Mouse (Mus musculus) brain, embryonic 14.5 days (tissue): ENCODE measurements around the gene C1qtnf9. TPM values are rescaled to one million over a fixed set of nuclear protein-coding genes. Genes with fewer than 3 reads are reported as not detected.

Experiments used
- DNase-seq: peaks from one replicate; pipeline ENCODE4 v3.0.0-alpha.2; 2011; ENCODE audit warnings: low read depth
- CTCF ChIP-seq: fragments of 200-500 bp; IDR thresholded peaks from 2 replicates; pipeline ENCODE4 v1.5.1; 2012; ENCODE audit warnings: inconsistent platforms, mild to moderate bottlenecking, moderate library complexity, borderline replicate concordance; ENCODE audit not compliant: insufficient read depth, insufficient read length; ENCODE audit errors: extremely low read depth
- POLR2A ChIP-seq: fragments of 200-500 bp; IDR thresholded peaks from 2 replicates; pipeline ENCODE4 v1.6.1; 2012; ENCODE audit warnings: mild to moderate bottlenecking, inconsistent platforms, borderline replicate concordance; ENCODE audit not compliant: poor library complexity, insufficient read depth, insufficient read length, severe bottlenecking; ENCODE audit errors: extremely low read depth
- polyA plus RNA-seq: library from polyadenylated mRNA; depleted of rRNA; stranded (reverse); fragments of >200 nt; gene quantifications from 2 replicates; pipeline ENCODE4 v1.2.3, GENCODE M21; 2012; rRNA removed

C1qtnf9 gene
- 0.33 and 0.42 TPM in 2 replicates for polyA plus RNA-seq

DNA sequence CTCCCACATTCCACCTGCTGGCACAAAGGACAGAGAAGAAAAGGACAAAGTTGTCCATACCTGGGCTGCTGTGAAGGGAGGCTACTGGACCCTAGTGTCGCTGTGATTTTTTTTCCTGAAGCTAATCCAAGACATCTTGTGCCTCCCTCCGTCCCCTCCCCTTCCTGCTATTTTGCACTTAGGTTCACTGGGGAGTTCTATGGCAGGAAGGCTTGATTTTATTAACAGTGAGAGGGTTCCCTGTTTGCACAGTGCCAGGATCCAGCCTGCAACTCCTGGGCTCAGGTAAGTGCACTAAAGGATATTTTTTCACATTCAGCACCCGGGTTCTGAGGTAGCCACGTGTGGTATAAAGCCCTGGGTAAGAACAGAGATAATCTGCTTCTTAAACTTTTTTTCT is at the start of gene C1qtnf9:
Gene C1qtnf9, plus strand, starts transcription at position 251 of the 400 bp plus-strand sequence.
- no peak for DNase-seq
- TF ChIP-seq POLR2A (no peak), CTCF (no peak)

- TF ChIP-seq CTCF = no peak
- TF ChIP-seq POLR2A = no peak
- DNase-seq = no peak
Measured at GRCm38 (mm10) chr14:60721304-60721703, 46.6 kb upstream of the C1qtnf9 start.

- no peak for TF ChIP-seq CTCF
- no peak for DNase-seq
Measured at GRCm38 (mm10) chr14:60721938-60722337, 46.0 kb upstream of the C1qtnf9 start.

GRCm38 (mm10) chr14:60726091-60726490 is 41.8 kb upstream of the C1qtnf9 start:
- peak; percentile 51 for DNase-seq
- TF ChIP-seq POLR2A (no peak), CTCF (no peak)

DNA sequence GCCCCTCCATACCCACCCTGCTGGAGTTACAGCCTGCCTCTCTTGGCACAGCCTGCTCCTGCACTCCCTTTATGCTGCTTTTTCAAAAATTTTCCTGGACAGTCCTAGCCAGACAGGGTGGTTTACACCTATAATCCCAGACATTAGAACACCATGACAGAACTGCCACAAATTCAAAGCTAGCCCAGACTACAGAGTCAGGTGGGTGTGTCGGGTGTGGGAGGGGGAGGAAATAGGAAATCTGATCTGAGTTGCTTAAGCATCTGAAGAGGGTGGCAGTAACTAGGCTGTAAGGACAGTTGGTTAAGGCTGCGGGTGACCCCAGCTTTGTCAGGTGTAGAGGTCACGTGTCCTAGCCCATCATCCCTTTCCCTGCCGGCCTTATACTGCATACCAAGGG is 40.8 kb upstream of the C1qtnf9 start:
- no peak for TF ChIP-seq CTCF
- no peak for TF ChIP-seq POLR2A
- DNase-seq = no peak

- no peak for DNase-seq
- no peak for TF ChIP-seq POLR2A
- no peak for TF ChIP-seq CTCF
Measured at GRCm38 (mm10) chr14:60732081-60732480, 35.9 kb upstream of the C1qtnf9 start.

GRCm38 (mm10) chr14:60732787-60733186 is 35.1 kb upstream of the C1qtnf9 start:
- TF ChIP-seq POLR2A = no peak
- no peak for TF ChIP-seq CTCF
- DNase-seq = peak; percentile 41

- TF ChIP-seq POLR2A (no peak), CTCF (no peak)
- DNase-seq = peak; percentile 65
Measured at GRCm38 (mm10) chr14:60733706-60734105, 34.2 kb upstream of the C1qtnf9 start.

DNA sequence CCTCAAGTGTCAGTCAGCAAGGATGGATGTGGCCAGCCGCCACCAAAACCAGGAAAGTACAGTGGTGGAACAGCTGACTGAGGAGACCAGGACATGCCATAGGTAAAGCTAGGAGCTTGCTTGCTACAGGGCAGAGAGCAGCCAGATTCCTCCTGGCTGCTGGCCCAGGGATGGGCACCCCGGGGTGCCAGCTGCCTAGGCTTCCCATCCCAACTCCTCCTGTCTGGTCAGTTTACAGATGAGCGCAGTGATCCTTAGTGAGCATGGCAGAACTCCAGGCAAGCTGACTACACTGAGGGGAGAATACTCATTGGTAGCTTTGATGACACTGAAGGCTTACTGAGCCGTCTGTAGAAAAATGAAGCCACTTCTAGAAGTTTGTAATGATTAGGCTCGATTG is 32.7 kb upstream of the C1qtnf9 start:
- DNase-seq = no peak
- no peak for TF ChIP-seq CTCF
- no peak for TF ChIP-seq POLR2A

- no peak for DNase-seq
- TF ChIP-seq CTCF (no peak), POLR2A (no peak)
Measured at GRCm38 (mm10) chr14:60735848-60736547, 31.9 kb upstream of the C1qtnf9 start.

DNA sequence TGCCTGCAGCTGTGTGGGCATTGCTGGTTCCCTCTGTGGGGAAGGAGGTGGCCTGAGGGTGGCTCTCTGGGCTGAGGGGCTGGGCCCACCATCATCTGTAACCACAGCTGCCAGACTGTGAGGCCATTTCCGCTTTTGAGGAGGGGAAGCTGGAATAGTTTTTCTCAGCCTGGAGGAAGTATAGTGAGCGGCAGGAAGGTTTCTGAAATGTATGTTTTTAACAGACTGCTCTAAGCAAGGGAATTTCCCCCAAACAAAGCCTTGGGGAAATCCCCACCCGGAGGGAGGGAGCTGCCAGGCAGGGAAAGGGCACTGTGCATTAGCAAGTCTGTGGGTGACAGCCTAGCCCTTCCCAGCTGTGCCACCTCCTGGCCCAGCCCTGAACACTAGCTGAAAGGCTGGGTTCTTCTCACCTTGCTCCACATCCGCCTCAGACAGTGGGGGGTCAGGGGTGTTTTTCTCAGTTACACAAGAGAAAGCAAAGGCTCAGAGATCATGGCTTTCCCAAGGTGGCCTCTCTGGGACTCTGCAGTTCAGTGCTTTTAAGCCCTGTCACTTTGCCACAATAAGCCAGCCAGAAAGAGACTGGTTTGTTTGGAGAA is 31.2 kb upstream of the C1qtnf9 start:
- DNase-seq = peak; percentile 59
- TF ChIP-seq CTCF = no peak
- TF ChIP-seq POLR2A = no peak

- no peak for DNase-seq
- TF ChIP-seq CTCF = no peak
- no peak for TF ChIP-seq POLR2A
Measured at GRCm38 (mm10) chr14:60737202-60737611, 30.7 kb upstream of the C1qtnf9 start.

- no peak for DNase-seq
- TF ChIP-seq CTCF (no peak), POLR2A (no peak)
Measured at GRCm38 (mm10) chr14:60738434-60738938, 29.4 kb upstream of the C1qtnf9 start.

DNA sequence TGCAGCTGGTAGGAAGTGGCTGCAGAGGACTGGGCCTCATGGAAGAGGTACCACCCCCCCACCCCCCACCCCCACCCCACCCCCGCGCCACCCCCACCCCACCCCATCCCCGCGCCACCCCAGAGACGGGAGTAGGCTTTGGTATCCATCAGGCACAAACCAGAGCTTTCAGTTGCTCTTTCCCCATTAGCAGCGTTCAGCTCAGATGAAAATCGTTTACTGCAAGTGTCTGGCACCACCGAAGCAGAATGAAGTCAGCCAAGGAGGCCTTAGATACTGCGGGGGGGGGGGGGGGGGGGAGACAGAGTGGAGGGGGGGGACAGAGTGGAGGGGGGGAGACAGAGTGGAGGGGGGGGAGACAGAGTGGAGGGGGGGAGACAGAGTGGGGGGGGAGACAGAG is 28.8 kb upstream of the C1qtnf9 start:
- peak; percentile 84 for DNase-seq
- TF ChIP-seq POLR2A = no peak
- TF ChIP-seq CTCF = no peak

GRCm38 (mm10) chr14:60739616-60740015 is 28.3 kb upstream of the C1qtnf9 start:
- TF ChIP-seq POLR2A (no peak), CTCF (no peak)
- DNase-seq = peak; percentile 38

DNA sequence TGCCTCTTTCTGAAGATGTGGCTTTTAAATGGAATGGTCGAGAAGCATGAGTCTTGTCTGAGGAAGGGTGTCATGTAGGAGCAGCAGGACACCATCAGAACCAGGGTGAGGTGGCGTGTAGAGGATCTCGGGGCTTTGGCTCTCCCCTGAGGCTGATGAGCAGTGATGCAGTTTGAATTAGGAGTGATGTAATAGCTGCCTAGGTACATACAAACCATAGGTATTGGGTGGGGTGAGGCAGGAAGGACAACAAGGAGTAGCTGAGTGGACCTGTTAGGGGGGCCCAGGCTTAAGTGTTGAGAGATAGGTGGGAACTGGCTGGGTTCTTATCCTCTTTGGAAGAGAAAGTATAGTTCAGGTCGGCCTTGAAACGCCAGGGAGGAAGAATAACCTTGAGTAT is 27.4 kb upstream of the C1qtnf9 start:
- TF ChIP-seq POLR2A (no peak), CTCF (no peak)
- DNase-seq = no peak
